Mouse (Mus musculus) left cerebral cortex, postnatal 4 days (tissue): ENCODE data around the gene Adgrf5. TPM values are rescaled to one million over a fixed set of nuclear protein-coding genes. Genes with fewer than 3 reads are reported as not detected.

Experiments used
- total RNA-seq, 2 experiments: library from RNA; stranded (reverse); gene quantifications; 2 replicates each; pipeline ENCODE4 v1.2.3; 2021

The Adgrf5 gene
- total RNA-seq, 2 experiments from 2014 or later, result 24.0 to 27.2 TPM

Other genes starting within 250 kb of the Adgrf5 start
- gene Adgrf1, start 90.1 kb upstream of the Adgrf5 start, total RNA-seq, result not detected
- gene Mep1a, start 142.4 kb downstream of the Adgrf5 start, total RNA-seq, result not detected
- gene Ankrd66, start 183.2 kb downstream of the Adgrf5 start, total RNA-seq, result under 1 TPM in 1 of 2 experiments, not detected in 1; 0.58 TPM
- gene Pla2g7, start 207.6 kb downstream of the Adgrf5 start, total RNA-seq, result 10 to 100 TPM; 32.5 to 34.1 TPM